Mouse (Mus musculus) intestine, embryonic 16.5 days (tissue): ENCODE measurements at regions not wholly inside any gene's neighbourhood (a gene's known extent, or its start where the extent isn't known, plus 50 kb on each side); places are given as distances from the start of the nearest gene placed in this dataset.

ENCODE experiments used
- ATAC-seq: fragments of 200-750 bp; cut with Nextera tagmentation; 2 replicates; pipeline ENCODE4 v1.8.0; 2017; ENCODE audit warnings: moderate TSS enrichment, moderate library complexity
- H3K27ac ChIP-seq: fragments of 300-500 bp; sonication (generic); 2 replicates; pipeline ENCODE4 v1.5.1; 2014; ENCODE audit warnings: mild to moderate bottlenecking, low read length
- H3K27me3 ChIP-seq: fragments of 300-500 bp; sonication (generic); replicated peaks from 2 replicates; pipeline ENCODE4 v1.6.1; 2014; ENCODE audit warnings: low read length, control low read depth, mixed read lengths; ENCODE audit not compliant: control insufficient read depth, insufficient read depth
- H3K36me3 ChIP-seq: fragments of 300-500 bp; sonication (generic); 2 replicates; pipeline ENCODE4 v1.6.1; 2014; ENCODE audit warnings: low read length, control low read depth; ENCODE audit not compliant: control insufficient read depth, insufficient read depth
- H3K4me1 ChIP-seq: fragments of 300-500 bp; sonication (generic); 2 replicates; pipeline ENCODE4 v1.6.1; 2014; ENCODE audit warnings: low read length, control low read depth, mixed read lengths; ENCODE audit not compliant: control insufficient read depth, insufficient read depth
- H3K4me2 ChIP-seq: fragments of 300-500 bp; sonication (generic); 2 replicates; pipeline ENCODE4 v1.6.1; 2014; ENCODE audit warnings: low read depth, low read length, control low read depth
- H3K4me3 ChIP-seq: fragments of 300-500 bp; sonication (generic); 2 replicates; pipeline ENCODE4 v1.5.1; 2014; ENCODE audit warnings: mild to moderate bottlenecking, low read length
- H3K9ac ChIP-seq: fragments of 300-500 bp; sonication (generic); 2 replicates; pipeline ENCODE4 v1.6.1; 2014; ENCODE audit warnings: low read depth, low read length
- H3K9me3 ChIP-seq: fragments of 300-500 bp; sonication (generic); 2 replicates; pipeline ENCODE4 v1.6.1; 2016; ENCODE audit warnings: low read length, control low read depth; ENCODE audit not compliant: control insufficient read depth
- WGBS: fragments of 180-500 bp; shearing (Covaris S2); extraction: QIAGEN DNeasy Blood & Tissue Kit; methylation state at CpG from one replicate; pipeline ENCODE4 v1.1.7; 2014; 5-methylcytosine and 5-hydroxymethylcytosine counted together

DNA sequence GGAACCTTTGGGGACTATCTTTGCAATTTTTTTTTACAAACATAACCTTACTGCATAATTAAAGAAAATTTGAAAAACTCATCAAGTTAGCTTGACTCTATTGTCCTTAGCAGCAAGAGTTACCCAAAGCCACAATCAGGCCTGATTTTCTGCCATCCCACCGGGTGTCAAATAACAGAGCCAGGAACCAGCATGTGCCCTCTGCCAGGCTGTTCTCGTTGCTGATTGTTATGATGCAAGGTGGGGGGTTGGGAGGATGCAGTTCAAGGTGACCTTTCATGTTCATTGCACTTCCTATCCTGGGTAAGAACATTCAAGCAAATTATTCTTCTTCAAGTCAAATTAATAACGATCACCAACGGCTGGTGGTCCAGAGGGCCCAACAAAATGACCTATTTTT lies 370.6 kb upstream of the Zdhhc25 start:
- no peak for ATAC-seq
- Histone ChIP-seq H3K4me1 (no peaks in the 10 kb centered on the region), H3K9me3 (no peaks in the 10 kb centered on the region), H3K4me2 (no peak overlapping the region), H3K27ac (no peak overlapping the region), H3K36me3 (no peaks in the 10 kb centered on the region), H3K9ac (no peak overlapping the region), H3K27me3 (no peaks in the 10 kb centered on the region), H3K4me3 (no peak overlapping the region)
- 64% methylated on average over 4 of the region's 4 CpGs for WGBS

DNA sequence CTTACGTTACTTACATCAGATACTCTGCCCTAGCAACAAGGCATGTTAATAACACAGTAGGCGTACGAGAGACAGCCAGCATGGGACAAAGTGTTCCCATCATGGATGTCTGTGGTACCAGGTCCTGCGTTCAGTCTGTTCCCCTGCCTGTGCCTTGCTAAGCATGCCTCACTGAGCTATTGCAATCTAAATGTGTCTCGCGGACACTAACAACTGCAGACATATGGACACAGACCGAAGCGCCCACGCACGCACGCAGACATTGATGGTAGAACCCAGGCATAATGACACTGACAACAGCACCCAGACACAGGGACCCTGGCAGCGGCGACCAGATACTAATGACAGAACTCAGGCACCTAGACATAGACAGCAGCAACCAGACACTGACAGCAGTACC lies 355.5 kb upstream of the Zdhhc25 start:
- no peak overlapping the region for H3K4me2 ChIP-seq
- H3K4me3 ChIP-seq: no peak overlapping the region
- no peaks in the 10 kb centered on the region for H3K9me3 ChIP-seq
- H3K27me3 ChIP-seq: no peaks in the 10 kb centered on the region; the same call in none of the 2 replicates
- no peaks in the 10 kb centered on the region for H3K4me1 ChIP-seq
- ATAC-seq: no peak
- WGBS: 80% methylated on average over 13 of the region's 13 CpGs
- no peak overlapping the region for H3K9ac ChIP-seq
- no peak overlapping the region for H3K27ac ChIP-seq
- no peaks in the 10 kb centered on the region for H3K36me3 ChIP-seq

DNA sequence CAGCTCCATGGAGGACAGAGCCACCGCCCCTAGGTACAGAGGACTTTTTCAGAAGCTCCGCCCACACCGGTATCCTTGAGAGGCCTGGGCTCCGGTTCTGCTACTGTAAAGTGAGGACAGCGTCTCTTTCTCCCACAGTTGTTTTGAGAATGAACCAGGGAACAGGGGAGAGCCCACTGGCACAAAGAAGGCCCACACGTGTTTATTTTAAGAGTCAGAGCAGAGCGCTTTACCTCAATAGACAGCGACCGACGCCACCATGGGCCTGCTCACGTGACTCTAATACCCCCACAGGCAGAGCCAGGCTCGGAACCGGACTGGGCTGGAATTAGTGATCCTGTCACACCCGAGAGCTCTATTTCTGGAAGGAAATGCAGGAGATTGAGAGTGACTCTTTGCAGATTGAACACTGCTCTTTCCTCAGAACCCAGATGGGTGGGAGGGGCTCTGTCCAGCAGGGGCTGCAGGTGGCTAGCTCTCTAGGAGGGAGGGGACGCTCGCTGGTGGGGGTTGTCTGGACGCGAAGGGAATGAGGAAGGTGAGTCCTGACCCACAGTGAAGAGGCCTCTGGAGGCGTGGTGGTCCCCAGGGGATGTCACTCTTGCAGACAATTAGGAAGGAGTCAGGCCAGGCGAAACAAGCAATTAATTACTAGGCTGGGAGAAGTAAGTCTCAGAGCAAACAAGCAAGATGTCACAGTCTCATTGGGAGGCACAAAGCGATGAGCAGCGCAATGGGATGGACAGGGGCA lies 354.4 kb upstream of the Zdhhc25 start:
- Histone ChIP-seq H3K4me1 (no peaks in the 10 kb centered on the region), H3K36me3 (no peaks in the 10 kb centered on the region)

DNA sequence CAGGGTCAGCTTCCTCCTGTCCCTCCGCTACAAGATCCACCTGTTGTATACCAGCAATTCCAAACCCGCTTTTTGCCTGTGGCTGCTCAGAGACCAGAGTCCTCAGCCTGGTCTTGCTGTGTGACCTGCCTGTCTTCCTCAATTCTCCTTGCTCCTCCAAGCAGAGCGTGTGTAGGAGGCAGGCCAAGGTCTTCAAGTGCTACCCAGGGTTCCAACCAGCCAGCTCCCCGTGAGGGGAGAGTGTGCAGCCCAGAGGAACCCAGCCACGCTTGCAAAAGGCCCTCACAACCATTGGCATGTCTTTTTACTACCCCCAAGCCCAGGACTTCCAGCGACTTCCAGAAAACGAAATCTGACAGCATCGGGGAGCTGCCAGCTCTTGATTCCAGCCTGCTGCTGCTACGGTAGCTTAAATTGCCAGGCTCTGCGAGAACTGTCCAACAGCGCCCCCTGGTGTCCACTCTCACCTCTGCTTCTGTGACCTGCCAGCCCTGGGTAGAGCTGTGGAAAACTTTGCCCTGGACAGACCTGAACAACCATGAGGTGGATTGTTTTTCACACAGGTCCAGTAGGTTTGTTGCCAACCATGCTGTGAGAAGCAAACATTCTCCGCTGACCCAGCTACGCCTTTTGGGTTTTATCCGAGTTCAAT lies 352.0 kb upstream of the Zdhhc25 start:
- H3K9ac ChIP-seq: no peak overlapping the region
- no peaks in the 10 kb centered on the region for H3K4me1 ChIP-seq
- no peak overlapping the region for H3K27ac ChIP-seq
- no peaks in the 10 kb centered on the region for H3K9me3 ChIP-seq
- H3K4me3 ChIP-seq: no peak overlapping the region
- H3K27me3 ChIP-seq: no peaks in the 10 kb centered on the region; the same call in none of the 2 replicates
- H3K4me2 ChIP-seq: no peak overlapping the region
- no peak; the same call in 1 of the 2 replicates for ATAC-seq
- WGBS: 32% methylated on average over 14 of the region's 14 CpGs
- H3K36me3 ChIP-seq: no peaks in the 10 kb centered on the region

More for the DNA sequence above, 354.4 kb upstream of the Zdhhc25 start:
- Histone ChIP-seq H3K4me3 (no peak overlapping the region), H3K27me3 (no peaks in the 10 kb centered on the region; the same call in none of the 2 replicates), H3K9ac (no peak overlapping the region), H3K9me3 (no peaks in the 10 kb centered on the region), H3K27ac (no peak overlapping the region), H3K4me2 (no peak overlapping the region)
- WGBS: 52% methylated on average over 22 of the region's 22 CpGs
- no peak for ATAC-seq

DNA sequence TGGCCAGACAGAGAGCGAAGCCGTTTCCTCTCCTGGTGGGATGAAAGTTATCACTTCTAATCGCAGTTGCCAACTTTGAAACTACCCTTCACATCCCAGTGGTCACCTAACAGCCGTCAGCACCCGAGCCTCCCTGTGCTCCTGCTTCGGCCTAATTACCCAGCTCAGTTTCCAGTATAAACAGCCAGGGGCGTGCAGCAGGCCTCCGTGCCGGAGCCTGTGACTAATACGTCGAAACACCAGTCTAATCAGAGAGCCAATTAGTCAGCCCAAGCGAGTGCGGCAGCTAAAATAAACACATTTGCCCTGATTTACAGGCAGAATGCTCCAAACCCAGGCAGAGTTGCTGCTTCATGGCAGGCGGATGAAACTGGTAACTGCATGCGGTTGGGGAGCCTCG lies 312.1 kb upstream of the Zdhhc25 start:
- WGBS: 39% methylated on average over 16 of the region's 16 CpGs
- no peak overlapping the region for H3K27ac ChIP-seq
- no peak overlapping the region for H3K9ac ChIP-seq
- H3K36me3 ChIP-seq: no peaks in the 10 kb centered on the region
- no peak overlapping the region for H3K4me2 ChIP-seq
- 0 out of 2 replicates have a peak, but pooled peaks cover 4% of the 10 kb centered on the region for H3K27me3 ChIP-seq
- H3K4me1 ChIP-seq: no peaks in the 10 kb centered on the region
- H3K9me3 ChIP-seq: no peaks in the 10 kb centered on the region
- H3K4me3 ChIP-seq: no peak overlapping the region
- ATAC-seq: no peak

DNA sequence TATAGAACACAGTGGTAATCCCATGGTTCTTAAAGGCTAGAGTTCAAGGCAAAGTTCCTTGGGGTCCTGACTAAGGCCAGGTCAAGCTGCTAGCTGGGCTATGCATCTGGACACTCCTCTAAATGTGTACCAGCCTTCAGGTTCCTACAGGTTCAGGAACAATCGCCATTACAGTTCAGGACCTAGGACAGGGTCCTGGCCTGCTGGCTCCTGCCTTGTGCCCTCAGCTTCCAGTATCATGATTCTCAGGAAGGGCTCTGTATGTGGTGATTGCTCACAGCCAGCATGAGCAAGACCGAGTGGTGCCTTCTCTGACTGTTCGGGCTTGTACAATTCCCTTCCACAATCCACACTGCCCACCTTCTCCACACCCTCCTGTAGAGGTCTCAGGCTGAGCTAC lies 311.4 kb upstream of the Zdhhc25 start:
- no peak overlapping the region for H3K27ac ChIP-seq
- no peak overlapping the region for H3K9ac ChIP-seq
- no peak for ATAC-seq
- no peaks in the 10 kb centered on the region for H3K36me3 ChIP-seq
- no peak overlapping the region for H3K4me2 ChIP-seq
- 0 out of 2 replicates have a peak, but pooled peaks cover 4% of the 10 kb centered on the region for H3K27me3 ChIP-seq
- H3K9me3 ChIP-seq: no peaks in the 10 kb centered on the region
- 56% methylated on average over 3 of the region's 3 CpGs for WGBS
- H3K4me1 ChIP-seq: no peaks in the 10 kb centered on the region
- H3K4me3 ChIP-seq: no peak overlapping the region

DNA sequence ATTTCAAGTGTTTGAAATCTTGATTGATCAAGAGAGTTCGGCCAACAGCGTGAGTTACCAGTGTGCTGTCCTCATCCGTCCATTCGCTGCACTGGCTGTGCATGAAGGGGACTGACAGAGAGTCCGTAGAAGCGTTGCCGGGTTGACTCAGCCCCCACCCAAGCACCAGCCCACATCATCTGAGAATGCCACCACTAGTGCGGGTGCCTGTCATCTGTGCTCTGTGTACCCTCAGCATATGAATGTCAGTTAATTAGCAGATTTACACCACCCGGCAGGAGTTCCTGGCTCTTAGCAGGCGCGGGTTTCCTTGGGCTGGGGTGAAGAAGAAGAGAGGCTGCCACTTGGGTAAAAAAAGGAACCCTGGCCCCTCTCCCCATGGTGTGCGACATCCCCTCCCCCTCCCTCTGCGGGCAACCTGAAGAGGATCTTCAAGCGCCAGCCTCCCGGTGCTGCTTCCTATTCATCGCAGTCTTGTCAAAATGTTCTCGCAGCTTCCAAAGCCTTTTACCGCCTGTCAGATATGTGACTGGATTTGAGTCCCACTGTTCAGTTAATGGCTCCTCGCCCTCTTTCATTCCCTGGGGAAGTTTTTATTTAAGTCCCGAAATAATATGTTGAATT lies 309.2 kb upstream of the Zdhhc25 start:
- Histone ChIP-seq H3K4me1 (no peaks in the 10 kb centered on the region), H3K27me3 (0 out of 2 replicates have a peak, but pooled peaks cover 4% of the 10 kb centered on the region), H3K9me3 (no peaks in the 10 kb centered on the region), H3K4me2 (no peak overlapping the region), H3K27ac (no peak overlapping the region), H3K36me3 (no peaks in the 10 kb centered on the region), H3K4me3 (no peak overlapping the region), H3K9ac (no peak overlapping the region)
- WGBS: 29% methylated on average over 20 of the region's 20 CpGs
- ATAC-seq: no peak

DNA sequence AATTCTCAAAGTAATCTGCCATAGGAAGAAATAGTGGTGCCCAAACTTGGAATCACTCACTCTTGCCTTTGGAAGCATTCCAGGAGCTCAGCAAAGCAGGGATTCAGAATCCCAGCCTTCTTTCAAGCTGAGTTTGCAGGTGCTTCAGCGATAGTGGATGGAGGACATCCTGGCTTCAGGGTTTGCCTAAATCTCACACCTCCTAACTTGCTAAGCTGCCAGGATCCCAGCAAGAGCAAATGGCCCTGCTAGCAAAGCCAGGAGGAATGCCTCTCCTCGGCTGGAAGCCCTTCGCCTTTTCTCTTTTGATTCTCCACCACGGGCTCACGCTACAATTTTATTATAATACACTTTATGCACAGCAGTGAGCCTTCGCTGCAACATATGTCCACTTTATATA lies 301.0 kb upstream of the Zdhhc25 start:
- 52% methylated on average over 6 of the region's 6 CpGs for WGBS
- H3K4me3 ChIP-seq: no peak overlapping the region
- no peak overlapping the region for H3K9ac ChIP-seq

DNA sequence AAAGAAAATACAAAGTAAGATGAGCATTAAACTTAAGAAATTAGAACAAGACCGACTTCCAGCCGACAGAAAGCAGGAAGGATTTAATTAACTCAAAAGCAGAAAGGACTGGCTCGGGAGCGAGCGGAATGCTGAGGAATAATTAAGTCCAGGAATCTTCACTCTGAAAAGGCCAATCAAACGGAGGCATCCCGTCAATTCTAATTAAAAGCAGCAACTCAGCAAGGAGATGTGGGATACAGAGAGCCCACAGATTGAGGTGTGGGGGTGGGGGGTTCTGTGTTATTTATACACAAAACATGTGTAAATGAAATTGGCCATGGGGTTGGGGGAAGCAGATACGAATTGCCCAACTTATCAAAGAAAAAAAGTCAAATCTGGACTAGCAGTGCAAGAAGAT lies 288.9 kb upstream of the Zdhhc25 start:
- Histone ChIP-seq H3K9me3 (no peaks in the 10 kb centered on the region), H3K4me3 (no peak overlapping the region), H3K9ac (no peak overlapping the region), H3K4me2 (no peak overlapping the region), H3K36me3 (no peaks in the 10 kb centered on the region), H3K27ac (no peak overlapping the region), H3K27me3 (no peaks in the 10 kb centered on the region; the same call in 1 of the 2 replicates), H3K4me1 (no peaks in the 10 kb centered on the region)
- no peak for ATAC-seq
- WGBS: 71% methylated on average over 8 of the region's 8 CpGs

More for the DNA sequence above, 301.0 kb upstream of the Zdhhc25 start:
- Histone ChIP-seq H3K36me3 (no peaks in the 10 kb centered on the region), H3K4me2 (no peak overlapping the region), H3K27ac (no peak overlapping the region), H3K4me1 (no peaks in the 10 kb centered on the region), H3K9me3 (no peaks in the 10 kb centered on the region), H3K27me3 (no peaks in the 10 kb centered on the region)
- ATAC-seq: no peak
